Mouse (Mus musculus) heart, embryonic 16.5 days (tissue): ENCODE measurements at regions not wholly inside any gene's neighbourhood (a gene's known extent, or its start where the extent isn't known, plus 50 kb on each side); places are given as distances from the start of the nearest gene placed in this dataset.

Source experiments
- ATAC-seq: fragments of 200-750 bp; cut with Nextera tagmentation; replicated peaks from 2 replicates; pipeline ENCODE4 v1.8.0; 2017; ENCODE audit warnings: moderate number of reproducible peaks; ENCODE audit not compliant: insufficient read depth, low FRiP score; ENCODE audit errors: extremely low read depth
- H3K27ac ChIP-seq: fragments of 300-500 bp; sonication (generic); 2 replicates; pipeline ENCODE4 v1.5.1; 2014; ENCODE audit warnings: mild to moderate bottlenecking, low read length, control low read depth, moderate library complexity
- H3K27me3 ChIP-seq: fragments of 300-500 bp; sonication (generic); 2 replicates; pipeline ENCODE4 v1.6.1; 2014; ENCODE audit warnings: low read length, mixed read lengths; ENCODE audit not compliant: control insufficient read depth, insufficient read depth
- H3K36me3 ChIP-seq: fragments of 300-500 bp; sonication (generic); 2 replicates; pipeline ENCODE4 v1.6.1; 2014; ENCODE audit not compliant: control insufficient read depth, insufficient read depth
- H3K4me1 ChIP-seq: fragments of 300-500 bp; sonication (generic); 2 replicates; pipeline ENCODE4 v1.6.1; 2014; ENCODE audit warnings: low read length, mixed read lengths; ENCODE audit not compliant: control insufficient read depth, insufficient read depth
- H3K4me2 ChIP-seq: fragments of 300-500 bp; sonication (generic); 2 replicates; pipeline ENCODE4 v1.6.1; 2014; ENCODE audit warnings: low read depth, mild to moderate bottlenecking, control low read depth, low read length
- H3K4me3 ChIP-seq: fragments of 300-500 bp; sonication (generic); 2 replicates; pipeline ENCODE4 v1.5.1; 2014; ENCODE audit warnings: mild to moderate bottlenecking, control low read depth, low read length
- H3K9ac ChIP-seq: fragments of 300-500 bp; sonication (generic); 2 replicates; pipeline ENCODE4 v1.6.1; 2014; ENCODE audit warnings: low read length, control low read depth
- H3K9me3 ChIP-seq: fragments of 300-500 bp; sonication (generic); replicated peaks from 2 replicates; pipeline ENCODE4 v1.6.1; 2016; ENCODE audit warnings: low read length; ENCODE audit not compliant: control insufficient read depth
- WGBS: fragments of 180-500 bp; shearing (Covaris S2); extraction: QIAGEN DNeasy Blood & Tissue Kit; methylation state at CpG from one replicate; pipeline ENCODE4 v1.1.7; 2014; 5-methylcytosine and 5-hydroxymethylcytosine counted together

- no peak for ATAC-seq
- WGBS: 67% methylated on average over 20 of the region's 20 CpGs
- Histone ChIP-seq H3K27me3 (no peaks in the 10 kb centered on the region), H3K36me3 (no peaks in the 10 kb centered on the region), H3K4me1 (no peaks in the 10 kb centered on the region), H3K4me2 (no peak overlapping the region), H3K27ac (no peak overlapping the region), H3K9ac (no peak overlapping the region), H3K4me3 (no peak overlapping the region), H3K9me3 (no peaks in the 10 kb centered on the region)
Observed at GRCm38 (mm10) chr14:72172549-72173405, 318.9 kb downstream of the Gm9195 start.

GRCm38 (mm10) chr14:72171777-72172176, 319.9 kb downstream of the Gm9195 start:
- H3K4me3 ChIP-seq: no peak overlapping the region
- no peaks in the 10 kb centered on the region for H3K27me3 ChIP-seq
- H3K4me2 ChIP-seq: no peak overlapping the region
- ATAC-seq: no peak
- no peaks in the 10 kb centered on the region for H3K4me1 ChIP-seq
- no peaks in the 10 kb centered on the region for H3K36me3 ChIP-seq
- no peak overlapping the region for H3K9ac ChIP-seq
- H3K27ac ChIP-seq: no peak overlapping the region
- 62% methylated on average over 3 of the region's 3 CpGs for WGBS
- H3K9me3 ChIP-seq: no peaks in the 10 kb centered on the region

GRCm38 (mm10) chr14:72158537-72159323, 332.9 kb downstream of the Gm9195 start:
- Histone ChIP-seq H3K27me3 (no peaks in the 10 kb centered on the region), H3K4me3 (no peak overlapping the region), H3K36me3 (no peaks in the 10 kb centered on the region), H3K9me3 (no peaks in the 10 kb centered on the region), H3K4me1 (no peaks in the 10 kb centered on the region), H3K9ac (no peak overlapping the region), H3K27ac (no peak overlapping the region), H3K4me2 (peak overlapping the region; percentile 38; the same call in 1 of the 2 replicates)
- WGBS: 27% methylated on average over 13 of the region's 13 CpGs
- ATAC-seq: no peak

- Histone ChIP-seq H3K4me1 (no peaks in the 10 kb centered on the region), H3K4me2 (no peak overlapping the region), H3K27ac (no peak overlapping the region), H3K27me3 (no peaks in the 10 kb centered on the region), H3K9ac (no peak overlapping the region), H3K4me3 (no peak overlapping the region), H3K9me3 (no peaks in the 10 kb centered on the region), H3K36me3 (no peaks in the 10 kb centered on the region)
- ATAC-seq: no peak
- 44% methylated on average over 11 of the region's 11 CpGs for WGBS
Observed at GRCm38 (mm10) chr14:72155197-72155907, 336.3 kb downstream of the Gm9195 start.

DNA sequence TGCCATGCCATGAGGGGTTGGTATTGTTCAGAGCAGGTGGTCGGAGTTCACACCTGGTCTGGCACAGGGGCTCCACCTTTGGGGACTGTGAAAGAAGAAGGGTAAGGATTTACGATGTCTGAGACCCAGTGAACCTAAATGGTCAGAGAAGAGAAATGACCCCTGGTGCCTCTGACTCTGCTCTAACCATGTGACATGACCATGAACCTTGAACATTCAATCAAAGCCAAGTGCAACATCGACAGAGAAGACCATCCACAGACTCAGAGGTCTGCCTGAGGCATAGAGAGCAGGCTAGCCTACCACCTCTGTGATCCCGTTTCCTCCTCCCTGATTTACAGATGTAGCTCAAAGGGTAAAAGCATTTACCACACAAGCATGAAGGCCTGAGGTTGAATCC, 340.0 kb downstream of the Gm9195 start:
- Histone ChIP-seq H3K4me2 (no peak overlapping the region), H3K27ac (no peak overlapping the region), H3K4me3 (no peak overlapping the region), H3K9ac (no peak overlapping the region), H3K9me3 (no peaks in the 10 kb centered on the region), H3K36me3 (no peaks in the 10 kb centered on the region), H3K27me3 (no peaks in the 10 kb centered on the region), H3K4me1 (no peaks in the 10 kb centered on the region)
- ATAC-seq: no peak
- WGBS: 67% methylated on average over 4 of the region's 4 CpGs

DNA sequence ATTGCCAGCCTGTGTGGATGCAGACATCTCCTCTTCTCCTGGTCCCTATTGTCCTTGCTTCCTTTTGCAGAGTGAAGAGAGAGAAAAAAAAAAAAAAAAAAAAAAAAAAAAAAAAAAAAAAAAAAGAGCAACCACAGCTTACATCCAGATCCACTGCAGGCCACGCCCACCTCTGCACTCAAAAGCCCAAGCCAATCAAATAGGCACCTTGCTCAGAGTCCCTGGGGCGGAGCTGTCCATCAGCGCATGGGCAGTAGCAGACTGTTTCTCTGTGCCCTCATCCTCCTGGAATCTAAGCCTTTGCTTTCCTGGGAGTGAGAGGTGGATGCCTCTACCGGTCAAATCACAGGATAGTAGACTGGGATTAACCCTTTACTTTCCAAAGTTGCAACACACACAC, 342.2 kb downstream of the Gm9195 start:
- H3K4me2 ChIP-seq: no peak overlapping the region
- no peak overlapping the region for H3K4me3 ChIP-seq
- H3K27ac ChIP-seq: no peak overlapping the region
- 12% methylated on average over 4 of the region's 4 CpGs for WGBS
- H3K9ac ChIP-seq: no peak overlapping the region
- ATAC-seq: no peak
- no peaks in the 10 kb centered on the region for H3K36me3 ChIP-seq
- H3K27me3 ChIP-seq: no peaks in the 10 kb centered on the region
- no peaks in the 10 kb centered on the region for H3K4me1 ChIP-seq
- H3K9me3 ChIP-seq: no peaks in the 10 kb centered on the region

DNA sequence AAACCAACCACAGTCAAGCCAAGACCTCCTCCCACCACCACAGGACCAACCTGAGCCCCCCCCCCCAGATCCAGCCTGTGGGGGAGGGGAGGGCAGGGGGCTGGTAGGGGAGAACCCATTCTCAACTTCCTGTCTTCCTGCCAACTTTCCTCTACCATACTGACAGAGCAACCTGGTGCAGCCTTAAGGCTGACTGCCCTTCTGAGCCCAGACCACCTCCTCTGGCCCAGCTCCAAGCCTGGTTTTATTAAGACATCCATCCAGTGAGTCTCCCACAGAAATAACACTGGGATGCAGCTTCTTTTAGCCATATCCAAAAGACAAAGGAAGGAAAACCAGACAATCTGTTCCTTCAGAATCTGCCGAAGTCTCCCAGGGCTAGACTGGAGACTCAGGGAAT, 342.8 kb downstream of the Gm9195 start:
- no peak for ATAC-seq
- no peak overlapping the region for H3K4me2 ChIP-seq
- H3K27me3 ChIP-seq: no peaks in the 10 kb centered on the region
- H3K27ac ChIP-seq: no peak overlapping the region
- whole genome bisulfite sequencing: 40% methylated on average over 1 of the region's 1 CpGs
- H3K36me3 ChIP-seq: no peaks in the 10 kb centered on the region
- no peaks in the 10 kb centered on the region for H3K9me3 ChIP-seq
- no peak overlapping the region for H3K9ac ChIP-seq
- no peak overlapping the region for H3K4me3 ChIP-seq
- H3K4me1 ChIP-seq: no peaks in the 10 kb centered on the region

- no peak overlapping the region for H3K4me3 ChIP-seq
- H3K36me3 ChIP-seq: no peaks in the 10 kb centered on the region
- WGBS: 62% methylated on average over 2 of the region's 2 CpGs
- no peaks in the 10 kb centered on the region for H3K9me3 ChIP-seq
- no peak overlapping the region for H3K4me2 ChIP-seq
- H3K27ac ChIP-seq: no peak overlapping the region
- ATAC-seq: no peak
- H3K9ac ChIP-seq: no peak overlapping the region
- no peaks in the 10 kb centered on the region for H3K27me3 ChIP-seq
- H3K4me1 ChIP-seq: no peaks in the 10 kb centered on the region
Observed at GRCm38 (mm10) chr14:72146381-72146780, 345.3 kb downstream of the Gm9195 start.
